Mouse (Mus musculus) midbrain, postnatal 0 days (tissue): ENCODE measurements at regions not wholly inside any gene's neighbourhood (a gene's known extent, or its start where the extent isn't known, plus 50 kb on each side); places are given as distances from the start of the nearest gene placed in this dataset.

Source experiments
- ATAC-seq: fragments of 200-750 bp; cut with Nextera tagmentation; 2 replicates; pipeline ENCODE4 v1.8.0; 2017; ENCODE audit warnings: moderate number of reproducible peaks, mild to moderate bottlenecking, moderate TSS enrichment, moderate library complexity; ENCODE audit not compliant: low FRiP score
- DNase-seq: peaks from one replicate; pipeline ENCODE4 v3.0.0-alpha.2; 2015; ENCODE audit warnings: low spot score
- H3K27ac ChIP-seq: fragments of 300-500 bp; sonication (generic); 2 replicates; pipeline ENCODE4 v1.5.1; 2014; ENCODE audit warnings: low read depth, mild to moderate bottlenecking, low read length, mixed read lengths
- H3K27me3 ChIP-seq: fragments of 300-500 bp; sonication (generic); 2 replicates; pipeline ENCODE4 v1.6.1; 2014; ENCODE audit warnings: low read length, control low read depth, mixed read lengths; ENCODE audit not compliant: insufficient read depth
- H3K36me3 ChIP-seq: fragments of 300-500 bp; sonication (generic); 2 replicates; pipeline ENCODE4 v1.6.1; 2014; ENCODE audit warnings: low read length, control low read depth, mixed read lengths; ENCODE audit not compliant: insufficient read depth
- H3K4me1 ChIP-seq: fragments of 300-500 bp; sonication (generic); 2 replicates; pipeline ENCODE4 v1.6.1; 2014; ENCODE audit warnings: mild to moderate bottlenecking, control low read depth, antibody characterized with exemption, low read length, mixed read lengths; ENCODE audit not compliant: insufficient read depth
- H3K4me2 ChIP-seq: fragments of 300-500 bp; sonication (generic); 2 replicates; pipeline ENCODE4 v1.6.1; 2014; ENCODE audit warnings: low read depth, mild to moderate bottlenecking, low read length, mixed read lengths; ENCODE audit not compliant: poor library complexity, severe bottlenecking
- H3K4me3 ChIP-seq: fragments of 300-500 bp; sonication (generic); 2 replicates; pipeline ENCODE4 v1.5.1; 2014; ENCODE audit warnings: low read depth, mild to moderate bottlenecking, low read length, moderate library complexity
- H3K9ac ChIP-seq: fragments of 300-500 bp; sonication (generic); replicated peaks from 2 replicates; pipeline ENCODE4 v1.6.1; 2014; ENCODE audit warnings: mild to moderate bottlenecking, low read length, moderate library complexity, mixed read lengths; ENCODE audit not compliant: poor library complexity, severe bottlenecking
- H3K9me3 ChIP-seq: fragments of 300-500 bp; sonication (generic); 2 replicates; pipeline ENCODE4 v1.6.1; 2016; ENCODE audit warnings: low read length, control low read depth
- CTCF ChIP-seq: IDR thresholded peaks from 2 replicates; pipeline ENCODE4 v1.5.1; 2016; ENCODE audit warnings: antibody characterized with exemption, mild to moderate bottlenecking
- WGBS: fragments of 180-500 bp; shearing (Covaris S2); extraction: QIAGEN DNeasy Blood & Tissue Kit; methylation state at CpG from one replicate; pipeline ENCODE4 v1.1.7; 2014; 5-methylcytosine and 5-hydroxymethylcytosine counted together

DNA sequence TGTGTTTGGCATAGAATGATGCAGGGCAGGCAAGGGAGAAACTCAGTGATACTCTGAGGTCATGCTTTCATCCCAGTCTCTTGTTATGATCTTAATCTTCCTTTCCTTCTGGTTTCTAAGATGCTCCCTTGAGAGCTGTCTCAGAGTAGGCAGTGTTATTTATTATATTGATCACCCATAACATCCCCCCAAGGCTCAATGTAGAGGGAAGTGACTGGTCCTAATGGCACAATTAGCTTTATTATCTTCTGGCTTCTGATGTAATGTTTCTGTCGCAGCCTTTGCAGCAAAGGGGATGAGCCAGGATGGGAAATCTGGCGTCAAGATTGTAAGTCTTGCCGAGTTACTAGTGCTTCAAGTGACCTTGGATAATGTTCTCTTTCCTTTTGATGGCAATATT, 65.0 kb upstream of the Klhl29 start:
- DNase-seq, result no peak
- ATAC-seq, result no peak
- Histone ChIP-seq H3K27ac (no peak overlapping the region), H3K27me3 (no peaks in the 10 kb centered on the region), H3K4me3 (no peak overlapping the region), H3K4me1 (no peaks in the 10 kb centered on the region), H3K36me3 (no peaks in the 10 kb centered on the region), H3K9ac (no peak overlapping the region), H3K4me2 (no peak overlapping the region), H3K9me3 (no peaks in the 10 kb centered on the region)
- TF ChIP-seq CTCF, result no peak
- WGBS, result 88% methylated on average over 3 of the region's 3 CpGs

DNA sequence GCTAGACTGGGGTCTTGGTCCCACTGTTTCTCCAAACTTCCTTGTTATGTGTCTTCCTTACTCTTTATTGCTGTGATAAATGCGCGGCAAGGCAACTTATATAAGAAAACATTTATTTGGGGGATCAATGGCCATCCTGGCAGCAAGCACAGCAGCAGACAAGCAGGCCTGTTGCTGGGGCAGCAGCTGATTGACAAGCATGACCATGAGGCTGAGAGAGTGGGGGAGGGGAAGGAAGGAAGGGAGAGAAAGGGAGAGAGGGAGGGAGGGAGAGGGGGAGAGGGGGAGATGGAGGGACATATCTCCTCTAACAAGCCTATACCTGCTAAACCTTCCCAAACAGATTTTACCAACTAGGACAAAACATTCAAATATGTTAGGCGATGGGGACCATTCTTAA, 60.4 kb upstream of the Klhl29 start:
- ATAC-seq, result no peak
- DNase-seq, result no peak
- Histone ChIP-seq H3K9me3 (no peaks in the 10 kb centered on the region), H3K4me1 (no peaks in the 10 kb centered on the region), H3K4me3 (no peak overlapping the region), H3K4me2 (no peak overlapping the region), H3K27ac (no peak overlapping the region), H3K27me3 (no peaks in the 10 kb centered on the region), H3K9ac (no peak overlapping the region), H3K36me3 (no peaks in the 10 kb centered on the region)
- no peak for TF ChIP-seq CTCF
- 56% methylated on average over 3 of the region's 3 CpGs for WGBS

DNA sequence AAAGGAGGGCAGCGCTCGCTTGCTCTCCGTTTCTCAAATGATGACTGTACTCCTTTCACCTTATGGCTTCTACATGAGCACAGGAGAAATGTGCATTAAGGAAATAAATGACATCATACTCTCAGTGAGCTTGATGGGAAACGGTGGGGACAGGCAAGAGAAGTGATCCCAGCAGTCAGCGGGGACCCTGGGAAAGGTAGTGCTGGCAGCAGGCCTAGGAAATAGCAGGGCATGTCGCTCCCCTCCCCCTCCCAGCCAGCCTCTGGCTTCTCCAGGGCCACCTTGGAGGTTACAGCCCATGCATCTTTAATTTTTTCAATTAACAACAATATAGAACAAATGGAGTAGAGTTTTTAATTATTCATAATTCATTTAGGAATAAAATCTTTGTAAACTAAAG, 58.6 kb upstream of the Klhl29 start:
- ATAC-seq (no peak), DNase-seq (no peak)
- Histone ChIP-seq H3K27me3 (no peaks in the 10 kb centered on the region), H3K4me2 (no peak overlapping the region), H3K36me3 (no peaks in the 10 kb centered on the region), H3K27ac (no peak overlapping the region), H3K4me3 (no peak overlapping the region), H3K9ac (no peak overlapping the region), H3K4me1 (no peaks in the 10 kb centered on the region), H3K9me3 (no peaks in the 10 kb centered on the region)
- TF ChIP-seq CTCF, result no peak
- WGBS, result 50% methylated on average over 6 of the region's 6 CpGs

DNA sequence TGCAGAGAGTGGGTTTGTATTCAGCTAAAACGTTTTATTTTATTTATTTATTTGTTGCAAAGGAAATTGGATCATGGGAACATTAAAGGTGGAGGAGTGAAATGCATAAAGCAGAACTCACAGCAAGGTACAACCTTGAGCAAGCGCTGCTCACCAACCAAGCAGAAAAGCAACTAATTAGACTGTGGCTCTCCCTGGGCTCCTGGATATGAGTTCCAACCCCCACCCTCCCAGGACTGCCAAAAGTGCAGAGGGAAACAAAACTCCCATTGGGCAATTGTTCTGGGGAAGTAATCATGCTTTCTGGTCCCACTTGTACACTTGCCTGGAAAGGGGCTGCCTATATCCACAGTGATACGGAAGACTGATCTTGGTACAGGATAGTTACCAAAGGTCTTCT, 57.2 kb upstream of the Klhl29 start:
- Histone ChIP-seq H3K27me3 (no peaks in the 10 kb centered on the region), H3K36me3 (no peaks in the 10 kb centered on the region), H3K4me1 (no peaks in the 10 kb centered on the region), H3K27ac (no peak overlapping the region), H3K9me3 (no peaks in the 10 kb centered on the region), H3K4me2 (no peak overlapping the region), H3K4me3 (no peak overlapping the region), H3K9ac (no peak overlapping the region)
- 70% methylated on average over 3 of the region's 3 CpGs for WGBS
- DNase-seq (no peak), ATAC-seq (no peak)
- no peak for TF ChIP-seq CTCF

DNA sequence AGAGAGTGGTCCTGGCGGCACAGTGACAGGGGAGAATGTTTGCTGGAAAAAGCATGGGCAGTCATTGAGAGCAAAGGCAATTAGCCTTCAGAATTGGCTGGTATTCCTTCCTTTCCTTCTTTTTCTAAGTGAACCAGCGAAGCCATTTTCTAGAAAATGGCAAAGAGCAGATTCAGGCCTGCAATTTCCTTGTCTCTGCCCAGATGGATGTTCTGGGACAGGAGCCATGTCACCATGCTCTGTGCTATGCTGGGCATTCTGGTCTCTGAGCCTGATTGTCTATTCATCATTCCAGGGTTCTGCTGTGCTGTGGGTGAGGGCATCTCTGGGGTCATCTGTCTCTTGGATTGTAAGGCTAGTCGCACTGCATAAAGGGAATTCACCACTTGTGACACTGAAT, 53.3 kb upstream of the Klhl29 start:
- WGBS, result 75% methylated on average over 3 of the region's 3 CpGs
- H3K27me3 ChIP-seq, result no peaks in the 10 kb centered on the region
- DNase-seq, result peak; percentile 59
- H3K36me3 ChIP-seq, result no peaks in the 10 kb centered on the region
- 0 out of 2 replicates have a peak overlapping the region, but pooled peaks have one; percentile 12 for H3K27ac ChIP-seq
- ATAC-seq, result no peak
- H3K9ac ChIP-seq, result no peak overlapping the region
- no peak overlapping the region for H3K4me3 ChIP-seq
- H3K9me3 ChIP-seq, result no peaks in the 10 kb centered on the region
- H3K4me2 ChIP-seq, result no peak overlapping the region
- H3K4me1 ChIP-seq, result no peaks in the 10 kb centered on the region
- no peak for TF ChIP-seq CTCF
